Mouse (Mus musculus): ENCODE results near the gene Kcng1. TPM values are rescaled to one million over a fixed set of nuclear protein-coding genes. Genes with fewer than 3 reads are reported as not detected.

The Kcng1 gene
- total RNA-seq (2014; rRNA removed; ENCODE audit: low replicate concordance): not detected in 2 replicates
- polyA plus RNA-seq (2015; fragmentation: Nextera tagmentation; extraction: Ambion mirVana): 0.19 and 0.20 TPM in 2 replicates

- no peak within 1 kb of the TSS for H3K27ac ChIP-seq (ENCODE audit: low read depth)
- WGBS: 22% methylated on average over 12 of the region's 12 CpGs
- H3K4me3 ChIP-seq (ENCODE audit: low read depth, low read length): peak within 1 kb of the TSS; percentile 48
- peak within 1 kb of the TSS; percentile 72 for H3K4me2 ChIP-seq (ENCODE audit: low read depth, low read length)
- peaks cover 7% of the 10 kb centered on the region; the same call in 1 of the 2 replicates for H3K9me3 ChIP-seq (replicated peaks; ENCODE audit: control insufficient read depth, low read length)
- H3K9ac ChIP-seq (replicated peaks; ENCODE audit: low read depth, low read length): no peak within 1 kb of the TSS
- no peaks in the 10 kb centered on the region for H3K36me3 ChIP-seq (replicated peaks; ENCODE audit: control insufficient read depth, insufficient read depth, low read length)
- no peak for TF ChIP-seq EP300 (IDR thresholded peaks at IDR 0.05; ENCODE audit: low read depth)
- no peak for TF ChIP-seq CTCF (IDR thresholded peaks at IDR 0.05; ENCODE audit: low read depth)
- DNase-seq (ENCODE audit: low spot score) (no peak), ATAC-seq (ENCODE audit: insufficient read depth, low read depth) (no peak)
- peaks cover 89% of the 10 kb centered on the region for H3K27me3 ChIP-seq (ENCODE audit: control insufficient read depth, insufficient read depth, low read length)
- peaks cover 5% of the 10 kb centered on the region; the same call in 1 of the 2 replicates for H3K4me1 ChIP-seq (ENCODE audit: control insufficient read depth, insufficient read depth)
Measured at GRCm38 (mm10) chr2:168281582-168281981, at the start of gene Kcng1. TSS of gene Kcng1 (minus strand) at chr2:168281736.

DNA sequence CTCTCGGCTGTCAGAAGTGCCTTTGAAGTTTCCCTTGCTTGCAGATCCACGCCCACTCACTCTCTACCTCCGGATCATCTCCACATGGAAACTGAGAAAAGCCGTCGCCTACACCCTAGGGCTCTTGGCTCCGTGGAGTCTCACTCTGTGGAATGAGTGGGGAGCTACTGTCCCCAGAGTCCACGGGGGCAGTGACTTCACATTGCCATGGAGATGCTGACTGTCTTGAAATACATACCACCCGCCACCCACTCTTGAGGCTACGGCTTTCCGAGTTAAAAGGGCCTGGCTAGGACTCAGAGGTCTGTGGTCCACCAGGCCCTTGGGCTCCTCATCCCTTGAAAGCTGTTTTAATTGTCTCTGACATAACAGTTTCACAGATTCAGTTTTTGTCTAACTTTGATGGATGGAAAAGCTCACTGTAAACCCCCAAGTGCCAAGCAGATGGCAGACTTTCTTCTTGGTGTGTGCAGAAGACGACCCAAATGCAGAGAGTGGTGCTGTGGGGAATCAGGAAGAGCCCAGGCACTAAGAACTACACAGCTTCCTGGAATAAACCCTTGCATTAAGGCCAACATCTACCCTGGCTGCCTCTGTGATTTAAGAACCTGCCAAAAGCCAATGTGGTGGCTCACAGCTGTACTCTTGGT lies 49.0 kb upstream of the Kcng1 start:
- WGBS: 60% methylated on average over 11 of the region's 11 CpGs
- ATAC-seq (ENCODE audit: insufficient read depth, low read depth): no peak

GRCm38 (mm10) chr2:168321716-168322374 lies 40.3 kb upstream of the Kcng1 start:
- Histone ChIP-seq H3K9ac (replicated peaks; ENCODE audit: low read depth, low read length) (no peak overlapping the region), H3K4me2 (ENCODE audit: low read depth, low read length) (no peak overlapping the region), H3K9me3 (replicated peaks; ENCODE audit: control insufficient read depth, low read length) (no peaks in the 10 kb centered on the region), H3K4me3 (ENCODE audit: low read depth, low read length) (no peak overlapping the region), H3K27ac (ENCODE audit: low read depth) (no peak overlapping the region), H3K4me1 (ENCODE audit: control insufficient read depth, insufficient read depth) (no peaks in the 10 kb centered on the region), H3K27me3 (ENCODE audit: control insufficient read depth, insufficient read depth, low read length) (no peaks in the 10 kb centered on the region), H3K36me3 (replicated peaks; ENCODE audit: control insufficient read depth, insufficient read depth, low read length) (no peaks in the 10 kb centered on the region)
- no peak for TF ChIP-seq CTCF (IDR thresholded peaks at IDR 0.05; ENCODE audit: low read depth)
- no peak for TF ChIP-seq EP300 (IDR thresholded peaks at IDR 0.05; ENCODE audit: low read depth)
- ATAC-seq (ENCODE audit: insufficient read depth, low read depth) (no peak), DNase-seq (ENCODE audit: low spot score) (no peak)
- 60% methylated on average over 10 of the region's 10 CpGs for WGBS

More for the DNA sequence above, 49.0 kb upstream of the Kcng1 start:
- H3K4me3 ChIP-seq (ENCODE audit: low read depth, low read length): no peak overlapping the region
- no peak for TF ChIP-seq CTCF (IDR thresholded peaks at IDR 0.05; ENCODE audit: low read depth)
- no peak for DNase-seq (ENCODE audit: low spot score)
- H3K4me2 ChIP-seq (ENCODE audit: low read depth, low read length): no peak overlapping the region
- no peaks in the 10 kb centered on the region for H3K27me3 ChIP-seq (ENCODE audit: control insufficient read depth, insufficient read depth, low read length)
- H3K4me1 ChIP-seq (ENCODE audit: control insufficient read depth, insufficient read depth): no peaks in the 10 kb centered on the region
- no peaks in the 10 kb centered on the region for H3K36me3 ChIP-seq (replicated peaks; ENCODE audit: control insufficient read depth, insufficient read depth, low read length)
- no peak overlapping the region for H3K27ac ChIP-seq (ENCODE audit: low read depth)
- no peak overlapping the region for H3K9ac ChIP-seq (replicated peaks; ENCODE audit: low read depth, low read length)
- H3K9me3 ChIP-seq (replicated peaks; ENCODE audit: control insufficient read depth, low read length): no peaks in the 10 kb centered on the region

DNA sequence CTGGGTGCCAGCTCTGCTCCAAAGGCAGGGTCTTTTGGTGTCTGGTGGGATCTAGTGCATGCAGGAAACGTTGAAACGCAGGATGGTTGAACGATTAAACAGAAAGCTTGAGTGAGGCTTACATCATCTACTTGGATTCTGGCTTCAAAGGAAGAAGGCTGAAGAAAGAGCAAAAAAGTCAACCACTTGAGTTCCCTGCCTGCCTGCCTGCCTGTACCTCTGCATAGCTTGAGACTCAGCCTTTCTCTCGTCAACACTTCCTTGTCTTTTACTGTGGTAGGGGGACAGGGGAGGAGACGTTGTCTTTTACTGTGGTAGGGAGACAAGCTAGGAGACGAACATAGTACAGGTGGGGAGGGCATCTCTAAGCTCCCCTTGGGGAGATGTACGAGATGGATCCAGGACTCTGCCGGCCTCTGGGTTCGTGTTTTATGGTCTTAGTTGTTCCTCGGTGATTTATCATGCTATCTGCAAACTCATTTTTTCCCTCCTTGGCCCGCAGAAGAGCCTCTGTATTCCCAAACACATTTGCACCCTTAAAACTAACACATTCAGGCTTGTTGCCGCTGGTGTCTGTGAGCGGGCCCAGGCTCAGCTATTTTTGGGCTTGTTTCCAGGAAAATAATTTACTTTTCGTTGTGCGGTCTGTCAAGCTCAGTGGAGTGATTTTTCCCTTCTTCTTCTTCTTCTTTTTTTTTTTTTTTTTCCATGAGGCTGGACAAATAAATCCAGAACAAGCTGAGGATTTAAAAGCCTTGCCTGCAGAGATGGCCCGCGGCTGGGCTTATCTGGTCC lies 39.0 kb upstream of the Kcng1 start:
- 63% methylated on average over 17 of the region's 17 CpGs for WGBS
- no peak overlapping the region for H3K4me3 ChIP-seq (ENCODE audit: low read depth, low read length)
- H3K9ac ChIP-seq (replicated peaks; ENCODE audit: low read depth, low read length): no peak overlapping the region
- H3K36me3 ChIP-seq (replicated peaks; ENCODE audit: control insufficient read depth, insufficient read depth, low read length): no peaks in the 10 kb centered on the region
- H3K4me1 ChIP-seq (ENCODE audit: control insufficient read depth, insufficient read depth): no peaks in the 10 kb centered on the region
- DNase-seq (ENCODE audit: low spot score) (no peak), ATAC-seq (ENCODE audit: insufficient read depth, low read depth) (no peak)
- H3K9me3 ChIP-seq (replicated peaks; ENCODE audit: control insufficient read depth, low read length): no peaks in the 10 kb centered on the region
- no peak overlapping the region for H3K27ac ChIP-seq (ENCODE audit: low read depth)
- H3K4me2 ChIP-seq (ENCODE audit: low read depth, low read length): no peak overlapping the region
- H3K27me3 ChIP-seq (ENCODE audit: control insufficient read depth, insufficient read depth, low read length): 0 out of 2 replicates have a peak, but pooled peaks cover 5% of the 10 kb centered on the region
- no peak for TF ChIP-seq CTCF (IDR thresholded peaks at IDR 0.05; ENCODE audit: low read depth)
- no peak for TF ChIP-seq EP300 (IDR thresholded peaks at IDR 0.05; ENCODE audit: low read depth)

DNA sequence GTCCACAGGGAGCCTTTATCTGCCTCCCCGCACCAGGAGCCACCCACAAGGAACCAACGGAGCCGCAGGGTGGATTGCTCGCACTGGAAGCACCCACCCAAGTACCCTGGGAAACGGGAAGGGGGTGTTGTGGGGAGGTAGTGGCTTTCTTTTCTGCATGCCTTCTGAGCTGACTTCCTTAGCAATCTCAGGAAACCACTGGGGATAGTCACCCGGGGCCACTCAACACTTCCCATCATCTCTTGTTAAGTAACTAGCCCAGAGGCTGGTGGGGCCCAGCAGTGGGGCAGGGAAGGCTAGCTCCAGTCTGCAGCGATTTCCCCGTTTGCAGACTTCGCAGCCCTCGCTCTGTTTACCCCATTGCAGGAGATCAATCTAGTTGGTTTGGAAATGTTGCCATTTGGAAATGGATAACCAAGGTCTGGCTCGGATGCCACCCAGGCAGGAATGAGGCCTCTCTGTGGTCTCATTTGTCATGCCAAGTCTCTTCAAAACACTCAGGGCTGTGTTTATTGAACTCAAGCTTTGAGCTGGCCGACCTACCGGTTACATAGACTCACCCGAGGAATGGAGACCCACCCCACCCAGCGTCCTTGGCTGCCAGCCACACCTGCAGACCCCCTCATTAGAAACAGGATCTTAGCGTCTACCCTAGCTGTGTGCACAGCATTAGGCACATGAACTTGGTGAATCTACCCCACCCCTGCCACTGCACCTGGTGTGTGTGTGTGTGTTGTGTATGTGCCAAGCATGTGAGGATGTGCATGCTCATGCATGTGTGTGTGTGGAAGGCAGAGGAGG lies 33.3 kb upstream of the Kcng1 start:
- WGBS: 45% methylated on average over 16 of the region's 16 CpGs
- Histone ChIP-seq H3K9me3 (replicated peaks; ENCODE audit: control insufficient read depth, low read length) (no peaks in the 10 kb centered on the region), H3K27ac (ENCODE audit: low read depth) (no peak overlapping the region), H3K4me2 (ENCODE audit: low read depth, low read length) (no peak overlapping the region), H3K4me1 (ENCODE audit: control insufficient read depth, insufficient read depth) (no peaks in the 10 kb centered on the region), H3K4me3 (ENCODE audit: low read depth, low read length) (no peak overlapping the region), H3K36me3 (replicated peaks; ENCODE audit: control insufficient read depth, insufficient read depth, low read length) (no peaks in the 10 kb centered on the region), H3K27me3 (ENCODE audit: control insufficient read depth, insufficient read depth, low read length) (0 out of 2 replicates have a peak, but pooled peaks cover 8% of the 10 kb centered on the region), H3K9ac (replicated peaks; ENCODE audit: low read depth, low read length) (no peak overlapping the region)
- no peak for ATAC-seq (ENCODE audit: insufficient read depth, low read depth)
- DNase-seq (ENCODE audit: low spot score): no peak
- TF ChIP-seq EP300 (IDR thresholded peaks at IDR 0.05; ENCODE audit: low read depth) (no peak), CTCF (IDR thresholded peaks at IDR 0.05; ENCODE audit: low read depth) (no peak)

Data from heart, postnatal 0 days (tissue).